In the genomic region with DNA sequence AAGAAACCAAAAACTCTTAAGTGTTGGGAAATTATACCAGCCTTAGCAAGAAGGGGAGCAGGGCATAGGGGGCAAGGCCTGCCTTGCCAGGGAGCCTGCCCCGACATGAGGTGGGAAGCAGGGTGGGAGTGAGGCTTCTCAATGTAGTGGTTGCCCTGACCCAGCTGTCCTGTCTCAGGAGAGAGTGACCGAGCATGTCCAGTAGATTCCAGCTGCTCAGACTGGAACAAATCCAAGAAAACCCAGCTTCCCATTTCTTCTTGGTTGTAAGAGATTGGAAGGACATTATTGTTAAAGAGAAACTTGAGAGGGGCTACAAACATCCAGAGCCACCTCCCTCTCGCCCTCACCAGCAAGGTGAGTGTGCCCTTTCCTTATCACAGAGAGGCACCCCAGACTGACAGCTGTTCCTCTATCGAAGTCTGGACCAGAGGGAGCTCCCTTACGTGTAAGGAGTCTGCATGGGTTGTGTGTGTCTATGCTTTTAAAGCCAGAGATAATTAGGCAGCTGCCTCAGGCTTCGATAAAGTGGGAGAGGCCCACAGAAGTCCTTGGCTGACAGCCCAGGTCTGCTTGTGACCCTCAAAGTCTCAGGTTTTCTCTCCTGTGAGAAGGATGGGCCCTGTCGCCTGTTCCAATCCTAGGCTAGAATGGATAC, we compare ENCODE assay signal across 7 mouse cellular contexts.
DNase-seq lines count a peak whose midpoint lies in the region.

No protein-coding gene starts in this region.

- intact Hi-C loops in left cerebral cortex, postnatal 14 days (cut with DNase I): no loop called here

- peak; percentile 20 for DNase-seq in kidney, adult 18-20 months
- no peak for DNase-seq in kidney, adult 11 months
- DNase-seq in heart, adult 18-20 months: peak; percentile 42 to 64
- peak; percentile 51 for DNase-seq in heart, postnatal 4 days
- peak; percentile 11 for DNase-seq in lung, postnatal 25 days (ENCODE audit: low spot score)
- no peak for DNase-seq in adipocyte (ENCODE audit: low spot score)
- no peak for DNase-seq in left cerebral cortex, postnatal 14 days (ENCODE audit: low spot score in 2 of 2)

Comparison
In these comparisons a context has a peak if more than half of its experiments do, and no peak if none do; other contexts are left out.
1. DNase-seq: peak in kidney, adult 18-20 months (single experiment), heart, adult 18-20 months (2 of 2), heart, postnatal 4 days (single experiment) and lung, postnatal 25 days (single experiment); none in kidney, adult 11 months (single experiment), adipocyte (single experiment) and left cerebral cortex, postnatal 14 days (0 of 2).